Mouse (Mus musculus): Measurements from ENCODE around the gene Tgm2. TPM values are rescaled to one million over a fixed set of nuclear protein-coding genes. Genes with fewer than 3 reads are reported as not detected.

The Tgm2 gene
- polyA plus RNA-seq, 2 experiments from 2014 or later, result 2.1 to 5.4 TPM

- peak; percentile 93 for ATAC-seq
These were observed 20.4 kb upstream of the Tgm2 start for GRCm38 (mm10) chr2:158166628-158167027.

- no peak for ATAC-seq
These were observed 19.5 kb upstream of the Tgm2 start for GRCm38 (mm10) chr2:158165776-158166175.

GRCm38 (mm10) chr2:158163034-158163433 is 16.8 kb upstream of the Tgm2 start:
- ATAC-seq, result no peak

- ATAC-seq, result no peak
These were observed 15.5 kb upstream of the Tgm2 start for GRCm38 (mm10) chr2:158161761-158162160.

DNA sequence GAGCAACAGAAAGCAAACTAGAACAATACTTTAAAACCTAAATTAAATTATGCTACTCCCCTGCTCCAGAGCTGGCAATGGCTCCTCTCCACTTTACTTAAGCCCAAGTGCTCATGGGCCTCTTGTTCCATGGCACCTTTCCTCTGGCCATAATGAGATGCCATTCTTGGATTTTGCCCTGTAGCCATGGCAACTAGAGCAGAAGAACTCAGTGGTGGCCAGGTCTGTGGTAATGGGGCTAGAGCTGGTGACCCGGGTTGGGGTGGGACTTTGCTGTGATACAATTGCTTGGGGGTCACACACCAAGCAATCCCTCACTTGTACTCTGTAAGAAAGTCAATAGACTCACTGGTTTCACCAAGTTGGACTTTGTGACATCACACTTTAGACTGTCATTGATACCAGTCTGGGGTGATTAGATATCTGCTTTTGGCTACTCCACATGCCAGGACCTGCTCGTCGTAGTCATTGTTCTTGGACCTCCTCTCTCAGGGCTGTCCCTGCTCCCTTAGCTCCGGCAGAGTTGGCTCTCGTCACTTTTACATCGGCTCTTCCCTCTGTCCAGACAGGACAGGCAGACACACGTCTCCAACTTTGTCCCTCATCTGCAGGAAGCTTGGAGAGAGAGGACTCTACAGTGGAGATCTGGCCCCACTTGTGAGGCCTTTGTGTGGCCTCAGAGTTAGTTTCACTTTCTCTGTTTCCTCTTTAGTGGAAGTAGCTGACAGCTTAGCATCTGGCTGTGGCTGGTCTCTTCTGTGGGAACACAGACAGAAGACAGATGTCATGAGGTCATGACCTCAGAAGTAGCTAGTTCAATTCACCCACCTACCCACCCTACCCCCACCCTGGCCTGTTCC is 13.4 kb upstream of the Tgm2 start:
- peak; percentile 70 for ATAC-seq

DNA sequence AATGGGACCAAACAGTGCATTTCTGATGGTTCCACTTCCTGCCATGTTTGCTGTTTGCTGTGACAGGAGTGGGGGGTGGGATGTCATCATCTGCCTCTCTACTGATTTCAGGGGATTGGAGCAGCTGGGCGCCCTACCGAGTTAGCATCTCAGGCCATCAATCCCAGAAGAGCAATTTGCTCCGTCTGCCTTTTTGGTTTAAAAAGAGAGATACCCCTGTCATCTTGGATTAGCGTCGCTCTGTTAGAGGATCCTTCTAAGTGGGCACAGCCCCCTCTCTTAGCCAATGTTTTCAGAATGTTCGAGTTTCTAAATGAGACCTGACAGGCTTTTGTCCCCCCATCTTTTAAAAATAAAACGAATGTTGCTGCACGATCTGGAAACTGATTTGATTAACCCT is 11.4 kb upstream of the Tgm2 start:
- ATAC-seq, result no peak

GRCm38 (mm10) chr2:158156487-158156886 is 10.3 kb upstream of the Tgm2 start:
- no peak for ATAC-seq

- ATAC-seq, result no peak
These were observed 9.4 kb upstream of the Tgm2 start for GRCm38 (mm10) chr2:158155615-158156014.

GRCm38 (mm10) chr2:158155101-158155500 is 8.9 kb upstream of the Tgm2 start:
- ATAC-seq, result no peak

GRCm38 (mm10) chr2:158154641-158155040 is 8.4 kb upstream of the Tgm2 start:
- ATAC-seq, result no peak

GRCm38 (mm10) chr2:158153728-158154343 is 7.6 kb upstream of the Tgm2 start:
- peak; percentile 81 for ATAC-seq

DNA sequence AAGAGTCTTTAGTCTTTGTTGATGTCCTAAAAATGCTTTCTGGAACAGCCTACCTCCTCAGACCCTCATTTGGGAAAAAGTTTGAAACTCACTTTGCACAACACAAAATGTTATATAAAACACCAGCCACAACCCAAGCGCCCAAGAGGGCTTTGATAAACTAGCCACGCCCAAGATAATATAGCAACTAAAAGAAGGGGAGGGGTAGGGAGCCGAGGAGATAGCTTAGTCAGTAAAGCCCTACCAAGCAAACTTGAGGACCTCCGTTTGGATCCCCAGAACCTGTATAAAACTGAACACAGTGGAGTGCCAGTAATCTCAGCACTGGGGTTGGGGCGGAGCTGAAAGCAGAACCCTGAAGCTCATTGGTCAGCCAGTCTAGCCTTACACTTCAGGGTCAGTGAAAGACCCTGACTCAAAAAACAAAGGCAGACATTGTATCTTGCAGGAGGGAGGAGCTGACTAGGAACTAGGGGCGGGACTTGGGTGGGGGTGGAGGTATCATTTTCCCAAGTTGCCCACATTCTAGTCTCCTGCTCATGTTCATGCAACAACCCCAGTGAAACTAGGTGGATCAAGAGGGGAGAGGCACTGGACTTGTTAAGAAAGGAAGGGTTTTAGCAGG is 6.6 kb upstream of the Tgm2 start:
- ATAC-seq, result no peak

- ATAC-seq, result no peak
These were observed 4.8 kb upstream of the Tgm2 start for GRCm38 (mm10) chr2:158151077-158151476.

DNA sequence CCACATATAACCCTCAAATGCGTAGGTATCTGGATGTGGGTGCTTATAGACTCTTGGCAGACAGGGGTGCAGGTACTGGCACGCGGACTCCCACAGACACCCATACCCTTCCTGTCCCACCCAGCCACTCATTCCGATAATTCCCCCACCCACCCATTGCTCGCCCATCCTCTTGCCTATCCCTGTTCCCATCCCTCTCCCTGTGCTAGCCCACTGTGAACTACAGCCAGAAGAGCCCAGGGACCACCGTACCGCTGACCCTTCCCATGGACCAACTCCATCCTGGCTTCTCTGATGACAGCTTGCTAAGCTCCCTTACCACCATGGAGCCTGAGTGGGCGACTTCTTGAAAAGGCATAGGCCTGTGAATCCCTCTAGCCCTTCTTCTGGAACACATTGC is 735 bp upstream of the Tgm2 start:
- no peak for ATAC-seq

DNA sequence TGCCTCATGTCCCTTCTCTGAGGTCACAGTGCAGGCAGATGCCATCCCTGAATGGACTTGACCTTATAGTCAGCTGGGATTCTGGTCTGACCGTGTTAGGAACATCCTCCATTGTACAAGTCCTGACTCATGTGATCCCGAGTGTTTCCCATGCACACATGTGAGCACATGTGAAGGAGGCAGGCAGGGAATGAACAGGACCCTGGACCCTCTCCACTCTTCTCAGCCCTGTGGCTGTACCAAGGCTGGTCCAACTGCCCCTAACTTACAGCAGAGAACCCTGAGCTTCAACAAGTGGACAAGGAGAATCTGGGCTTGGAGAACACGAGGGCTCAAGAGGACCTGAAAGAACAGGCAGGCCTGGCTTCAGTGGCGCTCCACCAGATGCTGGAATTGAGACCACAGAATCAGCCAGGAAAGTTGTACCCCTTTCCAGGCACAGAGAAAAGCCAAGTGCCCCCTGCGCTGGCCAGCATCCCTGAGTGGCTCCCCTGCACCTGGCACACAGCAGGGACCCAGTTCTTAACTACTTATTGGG is 639 bp downstream of the Tgm2 start:
- ATAC-seq, result no peak

- ATAC-seq, result no peak
These were observed 1.3 kb downstream of the Tgm2 start for GRCm38 (mm10) chr2:158144750-158145527.

GRCm38 (mm10) chr2:158144263-158144662 is 2.0 kb downstream of the Tgm2 start:
- no peak for ATAC-seq

GRCm38 (mm10) chr2:158143816-158144215 is 2.4 kb downstream of the Tgm2 start:
- ATAC-seq, result no peak

DNA sequence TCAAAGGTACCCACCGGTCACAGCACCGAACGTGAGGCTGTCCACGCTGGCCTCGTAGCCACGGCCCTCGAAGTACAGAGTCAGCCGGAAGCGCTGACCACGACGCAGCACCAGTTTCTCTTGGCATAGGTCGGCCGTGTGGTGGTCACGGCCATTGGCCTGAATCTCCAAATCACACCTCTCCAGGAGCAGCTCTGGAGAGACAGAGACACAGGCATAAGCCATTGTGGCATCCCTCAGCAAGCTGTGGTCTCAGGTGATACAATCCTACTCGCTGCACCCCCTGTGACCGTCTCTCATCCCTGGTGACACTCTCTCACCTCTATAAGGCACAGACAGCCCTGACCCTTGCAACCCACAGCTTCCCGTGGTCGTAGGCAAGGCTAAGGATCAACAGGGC is 3.3 kb downstream of the Tgm2 start:
- ATAC-seq, result no peak

DNA sequence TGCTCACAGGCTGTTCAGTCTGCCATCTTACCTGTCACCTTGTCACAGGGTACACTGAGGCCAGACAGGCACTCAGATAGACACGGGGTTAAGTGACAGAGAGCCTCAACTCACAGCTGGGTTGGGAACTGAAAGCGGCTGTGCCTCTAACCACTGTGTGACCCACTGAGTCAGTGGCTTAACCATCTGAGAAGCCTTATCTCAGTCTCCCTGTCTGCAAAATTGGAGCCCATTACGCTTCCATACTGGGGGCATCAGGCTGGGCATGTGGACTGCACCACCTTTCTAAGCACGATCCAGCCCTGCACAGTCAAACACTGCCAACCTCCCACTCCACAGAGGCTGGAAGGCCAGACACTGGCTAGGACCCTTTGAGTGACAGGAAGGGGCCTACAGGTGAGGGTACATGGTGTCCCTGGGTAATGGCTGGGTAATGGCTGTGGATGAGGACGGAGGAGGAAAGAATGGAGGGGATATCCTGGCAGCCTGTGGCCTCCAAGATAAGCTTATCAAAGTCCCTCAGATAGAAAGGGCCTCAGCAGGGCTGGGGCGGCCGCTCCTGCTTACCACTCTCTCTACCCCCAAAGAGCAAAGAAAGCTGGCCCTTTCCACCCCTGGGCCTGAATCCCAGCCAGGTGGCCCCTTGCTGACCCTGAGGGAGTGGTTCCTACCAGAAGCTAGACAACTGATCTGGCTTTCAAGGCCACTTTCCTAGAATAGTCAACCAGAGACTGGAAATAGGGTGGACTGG is 4.4 kb downstream of the Tgm2 start:
- ATAC-seq, result no peak

DNA sequence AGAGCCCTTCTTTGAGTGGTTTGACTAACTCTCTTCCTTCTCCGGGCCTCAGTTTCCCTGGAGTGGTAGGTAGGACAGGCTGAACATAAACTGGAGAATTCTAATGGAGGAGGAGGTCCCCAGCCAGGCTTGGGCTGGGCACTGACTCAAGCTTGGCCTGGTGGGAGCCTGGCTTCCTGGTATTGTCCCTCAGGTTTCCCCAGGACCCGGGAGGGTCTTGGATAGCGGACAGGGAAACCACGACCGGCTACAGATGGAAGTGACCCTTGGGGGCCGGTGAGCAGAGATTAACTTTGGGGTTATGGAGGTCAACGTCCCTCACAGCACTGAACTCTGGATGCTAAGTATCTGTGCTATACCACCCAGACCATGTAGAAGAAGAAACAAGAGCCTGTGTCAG is 5.0 kb downstream of the Tgm2 start:
- no peak for ATAC-seq

DNA sequence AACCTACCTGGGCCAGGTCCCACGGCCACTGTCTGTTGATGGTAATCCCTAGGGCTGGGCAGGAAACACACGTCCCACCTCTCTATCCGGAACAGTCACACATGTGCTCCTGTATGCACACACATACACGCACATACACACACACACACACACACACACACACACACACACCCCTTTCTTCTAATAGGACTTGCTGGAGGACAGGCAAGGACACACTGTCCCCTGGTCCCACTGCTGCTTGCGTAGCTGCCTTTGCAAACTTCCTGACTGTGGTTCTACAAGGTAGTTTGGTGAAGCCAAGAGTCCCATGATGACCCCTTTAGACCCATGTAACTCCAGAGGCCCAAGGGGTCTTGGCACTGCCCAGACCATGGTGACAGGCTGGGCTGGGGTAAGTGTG is 5.6 kb downstream of the Tgm2 start:
- ATAC-seq, result no peak

Data from activated CD4-positive, CD25-positive, alpha-beta regulatory T cell, adult 4 months (primary cell).